Mouse (Mus musculus): ENCODE measurements around the gene Gcnt4. TPM values are rescaled to one million over a fixed set of nuclear protein-coding genes. Genes with fewer than 3 reads are reported as not detected.

Gcnt4 gene
- total and polyA plus RNA-seq, 3 experiments, result 0.11 TPM; not detected in 2

DNA sequence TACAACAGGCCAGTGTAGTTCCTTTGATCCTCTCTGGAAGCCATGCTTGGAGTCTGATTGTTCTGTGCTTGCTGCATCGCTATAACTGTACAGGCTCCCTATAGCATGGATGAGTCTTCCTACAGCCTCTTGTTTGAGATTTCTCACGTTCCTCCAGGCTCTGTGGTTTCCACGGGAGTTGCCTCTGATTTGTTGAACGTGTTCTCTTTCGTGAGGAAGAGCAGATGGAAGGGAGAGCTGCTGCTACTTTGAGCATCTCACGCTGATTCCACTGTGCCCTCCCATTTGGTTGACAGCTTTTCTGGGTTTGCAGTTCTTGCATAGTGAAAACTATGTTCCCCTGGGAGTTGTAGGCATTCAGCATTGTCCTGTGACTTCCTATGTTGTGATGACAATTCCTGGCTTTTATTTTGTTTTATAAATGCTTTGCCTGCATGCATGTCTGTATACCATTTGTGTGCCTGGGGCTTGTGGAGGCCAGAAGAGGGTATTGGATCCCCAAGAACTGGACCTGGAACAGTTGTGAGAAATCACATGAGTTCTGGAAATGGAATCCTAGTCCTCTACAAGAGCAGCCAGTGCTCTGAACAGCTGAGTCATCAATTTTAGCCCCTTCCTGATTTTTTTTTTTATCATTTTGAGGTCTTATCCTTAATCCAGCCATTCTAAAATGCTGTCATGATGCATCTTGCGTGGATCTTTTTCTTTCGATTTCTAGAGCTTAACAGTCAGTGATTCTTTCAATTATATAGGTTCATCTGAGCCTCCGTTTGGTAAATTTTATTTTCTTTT, 37.1 kb downstream of the Gcnt4 start:
- Histone ChIP-seq H3K9me3 (replicated peaks) (no peaks in the 10 kb centered on the region), H3K4me1 (ENCODE audit: insufficient read depth, low read depth, low read length) (peaks cover 3% of the 10 kb centered on the region; the same call in 1 of the 2 replicates), H3K36me3 (replicated peaks) (no peaks in the 10 kb centered on the region), H3K27me3 (ENCODE audit: insufficient read depth, low read length) (peaks cover 25% of the 10 kb centered on the region), H3K4me3 (ENCODE audit: low read depth, low read length) (no peak overlapping the region)
- TF ChIP-seq TAL1 (conservative IDR thresholded peaks at IDR 0.05; ENCODE audit: low read depth, low read length), result no peak
- TF ChIP-seq POLR2AphosphoS5 (IDR thresholded peaks at IDR 0.05; ENCODE audit: insufficient replicate concordance, low read depth, low read length), result no peak
- no peak for TF ChIP-seq CTCF (IDR thresholded peaks at IDR 0.05; ENCODE audit: low read depth, low read length)
- TF ChIP-seq GATA2 (IDR thresholded peaks at IDR 0.05; ENCODE audit: borderline replicate concordance, low read depth, low read length), result no peak
- TF ChIP-seq GATA1 (IDR thresholded peaks at IDR 0.05; ENCODE audit: borderline replicate concordance, low read length), result no peak
- DNase-seq (ENCODE audit: low spot score), result no peak
- no peak for ATAC-seq (ENCODE audit: extremely low read depth, insufficient number of reproducible peaks, low FRiP score, poor library complexity, severe bottlenecking)

GRCm38 (mm10) chr13:96962801-96963200, 38.3 kb downstream of the Gcnt4 start:
- TF ChIP-seq GATA1 (IDR thresholded peaks at IDR 0.05; ENCODE audit: borderline replicate concordance, low read length) (no peak), POLR2AphosphoS5 (IDR thresholded peaks at IDR 0.05; ENCODE audit: insufficient replicate concordance, low read depth, low read length) (no peak), CTCF (IDR thresholded peaks at IDR 0.05; ENCODE audit: low read depth, low read length) (no peak), TAL1 (conservative IDR thresholded peaks at IDR 0.05; ENCODE audit: low read depth, low read length) (no peak), GATA2 (IDR thresholded peaks at IDR 0.05; ENCODE audit: borderline replicate concordance, low read depth, low read length) (no peak)
- Histone ChIP-seq H3K4me3 (ENCODE audit: low read depth, low read length) (no peak overlapping the region), H3K4me1 (ENCODE audit: insufficient read depth, low read depth, low read length) (peaks cover 5% of the 10 kb centered on the region; the same call in 1 of the 2 replicates), H3K9me3 (replicated peaks) (no peaks in the 10 kb centered on the region), H3K27me3 (ENCODE audit: insufficient read depth, low read length) (peaks cover 19% of the 10 kb centered on the region), H3K36me3 (replicated peaks) (no peaks in the 10 kb centered on the region)
- DNase-seq (ENCODE audit: low spot score), result no peak
- no peak for ATAC-seq (ENCODE audit: extremely low read depth, insufficient number of reproducible peaks, low FRiP score, poor library complexity, severe bottlenecking)

- Histone ChIP-seq H3K4me3 (ENCODE audit: low read depth, low read length) (no peak overlapping the region), H3K4me1 (ENCODE audit: insufficient read depth, low read depth, low read length) (peaks cover 5% of the 10 kb centered on the region; the same call in 1 of the 2 replicates), H3K36me3 (replicated peaks) (no peaks in the 10 kb centered on the region), H3K9me3 (replicated peaks) (no peaks in the 10 kb centered on the region), H3K27me3 (ENCODE audit: insufficient read depth, low read length) (peaks cover 9% of the 10 kb centered on the region; the same call in 1 of the 2 replicates)
- TF ChIP-seq TAL1 (conservative IDR thresholded peaks at IDR 0.05; ENCODE audit: low read depth, low read length), result no peak
- no peak for TF ChIP-seq GATA1 (IDR thresholded peaks at IDR 0.05; ENCODE audit: borderline replicate concordance, low read length)
- no peak for TF ChIP-seq CTCF (IDR thresholded peaks at IDR 0.05; ENCODE audit: low read depth, low read length)
- TF ChIP-seq POLR2AphosphoS5 (IDR thresholded peaks at IDR 0.05; ENCODE audit: insufficient replicate concordance, low read depth, low read length), result no peak
- TF ChIP-seq GATA2 (IDR thresholded peaks at IDR 0.05; ENCODE audit: borderline replicate concordance, low read depth, low read length), result no peak
- no peak for ATAC-seq (ENCODE audit: extremely low read depth, insufficient number of reproducible peaks, low FRiP score, poor library complexity, severe bottlenecking)
- no peak for DNase-seq (ENCODE audit: low spot score)
These were observed 40.5 kb downstream of the Gcnt4 start for GRCm38 (mm10) chr13:96964981-96965380.

- H3K4me3 ChIP-seq (ENCODE audit: low read depth, low read length), result no peak overlapping the region
- no peak for ATAC-seq (ENCODE audit: extremely low read depth, insufficient number of reproducible peaks, low FRiP score, poor library complexity, severe bottlenecking)
- no peak for DNase-seq (ENCODE audit: low spot score)
These were observed 42.0 kb downstream of the Gcnt4 start for GRCm38 (mm10) chr13:96966210-96967089.

GRCm38 (mm10) chr13:96967091-96967490, 42.6 kb downstream of the Gcnt4 start:
- 0 out of 2 replicates have a peak, but pooled peaks cover 5% of the 10 kb centered on the region for H3K27me3 ChIP-seq (ENCODE audit: insufficient read depth, low read length)
- DNase-seq (ENCODE audit: low spot score) (no peak), ATAC-seq (ENCODE audit: extremely low read depth, insufficient number of reproducible peaks, low FRiP score, poor library complexity, severe bottlenecking) (no peak)
- no peaks in the 10 kb centered on the region for H3K9me3 ChIP-seq (replicated peaks)
- H3K4me3 ChIP-seq (ENCODE audit: low read depth, low read length), result no peak overlapping the region
- H3K36me3 ChIP-seq (replicated peaks), result no peaks in the 10 kb centered on the region
- H3K4me1 ChIP-seq (ENCODE audit: insufficient read depth, low read depth, low read length), result peaks cover 21% of the 10 kb centered on the region
- TF ChIP-seq CTCF (IDR thresholded peaks at IDR 0.05; ENCODE audit: low read depth, low read length), result no peak
- no peak for TF ChIP-seq GATA2 (IDR thresholded peaks at IDR 0.05; ENCODE audit: borderline replicate concordance, low read depth, low read length)
- TF ChIP-seq TAL1 (conservative IDR thresholded peaks at IDR 0.05; ENCODE audit: low read depth, low read length), result no peak
- no peak for TF ChIP-seq GATA1 (IDR thresholded peaks at IDR 0.05; ENCODE audit: borderline replicate concordance, low read length)
- no peak for TF ChIP-seq POLR2AphosphoS5 (IDR thresholded peaks at IDR 0.05; ENCODE audit: insufficient replicate concordance, low read depth, low read length)

More at GRCm38 (mm10) chr13:96966210-96967089, 42.0 kb downstream of the Gcnt4 start:
- Histone ChIP-seq H3K36me3 (replicated peaks) (no peaks in the 10 kb centered on the region), H3K27me3 (ENCODE audit: insufficient read depth, low read length) (0 out of 2 replicates have a peak, but pooled peaks cover 5% of the 10 kb centered on the region), H3K4me1 (ENCODE audit: insufficient read depth, low read depth, low read length) (peaks cover 15% of the 10 kb centered on the region), H3K9me3 (replicated peaks) (no peaks in the 10 kb centered on the region)
- TF ChIP-seq GATA1 (IDR thresholded peaks at IDR 0.05; ENCODE audit: borderline replicate concordance, low read length) (no peak), CTCF (IDR thresholded peaks at IDR 0.05; ENCODE audit: low read depth, low read length) (no peak), POLR2AphosphoS5 (IDR thresholded peaks at IDR 0.05; ENCODE audit: insufficient replicate concordance, low read depth, low read length) (no peak), TAL1 (conservative IDR thresholded peaks at IDR 0.05; ENCODE audit: low read depth, low read length) (no peak), GATA2 (IDR thresholded peaks at IDR 0.05; ENCODE audit: borderline replicate concordance, low read depth, low read length) (no peak)

Measured in G1E (cell line).